Mouse (Mus musculus): ENCODE results near the gene Kcnh1. TPM values are rescaled to one million over a fixed set of nuclear protein-coding genes. Genes with fewer than 3 reads are reported as not detected.

Kcnh1 gene
- polyA plus RNA-seq, 1 experiment: not detected

DNA sequence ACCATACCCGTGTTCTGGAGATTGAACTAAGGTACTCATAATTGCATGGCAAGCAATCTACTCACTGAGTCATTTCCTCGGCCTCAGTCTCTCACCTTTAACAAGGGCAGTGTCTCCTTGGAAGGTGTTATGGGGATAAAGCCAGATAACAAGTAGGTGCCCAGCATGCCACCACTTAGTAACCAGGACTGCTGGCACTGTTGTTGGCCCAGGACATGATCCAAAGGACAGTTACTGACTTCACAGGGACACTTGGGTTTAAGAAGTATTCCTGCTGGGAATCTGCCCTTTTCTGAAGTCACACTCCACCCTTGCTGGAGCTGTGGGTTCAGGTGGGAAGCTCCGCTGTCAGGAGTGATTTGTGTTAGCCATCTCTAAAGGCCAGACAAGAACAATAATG lies 103.3 kb downstream of the Kcnh1 start:
- Histone ChIP-seq H3K4me1 (ENCODE audit: control insufficient read depth, insufficient read depth, insufficient read length, low read length) (no peaks in the 10 kb centered on the region), H3K27ac (replicated peaks; ENCODE audit: low read depth, low read length) (no peak overlapping the region), H3K4me3 (ENCODE audit: insufficient read depth, low read depth, low read length) (no peak overlapping the region)

DNA sequence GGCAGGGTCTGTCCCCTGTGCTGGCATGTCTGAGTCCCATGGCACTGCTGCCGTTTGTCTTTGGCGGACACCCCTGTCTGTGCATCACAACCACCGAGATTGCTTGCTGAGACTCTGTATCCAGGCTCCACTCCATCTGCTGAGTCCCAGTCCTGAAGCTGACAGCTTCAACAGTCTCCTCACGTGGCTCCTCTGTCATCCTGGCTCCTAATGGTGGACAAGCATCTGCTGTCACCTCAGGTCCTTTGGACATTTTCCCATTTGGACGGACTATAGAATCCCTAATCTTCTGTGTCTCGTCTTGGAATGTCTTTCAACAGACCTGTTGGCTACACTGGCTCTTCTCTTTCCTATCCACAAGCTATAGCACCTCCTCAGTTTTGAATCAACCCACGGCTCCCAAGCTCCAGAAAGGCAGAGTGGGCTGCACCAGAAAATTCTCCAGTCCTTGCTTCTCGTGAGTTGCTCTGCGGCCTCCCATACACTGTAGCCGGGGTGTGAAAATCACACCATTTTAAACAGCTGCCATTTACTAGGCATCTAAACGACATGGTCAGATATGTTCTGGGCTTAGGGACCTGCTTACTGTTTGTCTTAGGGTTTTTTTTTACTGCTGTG lies 104.8 kb downstream of the Kcnh1 start:
- H3K27ac ChIP-seq (replicated peaks; ENCODE audit: low read depth, low read length): no peak overlapping the region
- H3K4me1 ChIP-seq (ENCODE audit: control insufficient read depth, insufficient read depth, insufficient read length, low read length): no peaks in the 10 kb centered on the region
- H3K4me3 ChIP-seq (ENCODE audit: insufficient read depth, low read depth, low read length): no peak overlapping the region

DNA sequence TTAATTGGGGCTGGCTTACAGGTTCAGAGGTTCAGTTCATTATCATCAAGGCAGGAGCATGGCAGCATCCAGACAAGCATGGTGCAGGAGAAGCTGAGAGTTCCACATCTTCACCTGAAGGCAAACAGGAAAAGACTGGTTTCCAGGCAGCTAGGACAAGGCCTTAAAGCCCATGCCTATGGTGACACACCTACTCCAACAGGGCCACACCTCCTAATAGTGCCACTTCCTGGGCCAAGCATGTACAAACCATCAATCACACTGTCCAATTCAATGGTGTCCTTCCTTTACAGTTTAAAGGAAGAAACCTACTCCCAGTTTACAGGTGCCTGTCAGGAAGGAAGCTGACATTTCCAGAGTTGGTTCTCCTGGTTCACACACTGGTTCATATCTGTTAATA lies 105.3 kb downstream of the Kcnh1 start:
- no peak overlapping the region for H3K4me3 ChIP-seq (ENCODE audit: insufficient read depth, low read depth, low read length)

DNA sequence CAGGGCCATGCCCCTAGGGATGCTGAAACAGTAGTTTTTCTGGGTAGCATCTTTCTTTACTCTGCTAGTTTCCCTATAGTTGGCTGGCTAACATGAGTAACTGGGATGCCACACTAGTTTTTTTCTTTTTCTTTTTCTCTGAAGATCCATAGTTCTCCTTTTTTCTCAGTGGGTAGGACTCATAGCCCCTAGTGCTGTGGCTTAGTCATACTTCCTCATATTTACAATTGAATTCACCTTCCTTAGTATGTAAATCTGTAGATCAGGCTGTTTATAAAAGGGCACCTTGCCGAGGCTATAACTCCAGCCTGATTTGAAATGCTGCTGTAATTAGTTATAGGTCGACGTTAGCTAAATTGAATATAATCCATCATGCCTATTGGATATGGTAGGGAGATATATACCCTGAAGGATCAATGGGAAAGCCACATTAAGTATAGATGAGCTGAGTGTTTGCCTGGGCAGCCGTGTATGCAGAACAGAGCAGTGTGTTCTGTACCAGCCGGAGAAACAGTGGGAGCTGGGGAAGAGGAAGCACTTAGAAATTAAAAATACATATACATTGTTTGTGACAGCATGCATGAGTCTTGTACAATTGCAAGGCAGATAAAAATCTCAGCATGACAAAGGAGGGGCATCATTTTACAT lies 107.0 kb downstream of the Kcnh1 start:
- Histone ChIP-seq H3K4me1 (ENCODE audit: control insufficient read depth, insufficient read depth, insufficient read length, low read length) (no peaks in the 10 kb centered on the region), H3K4me3 (ENCODE audit: insufficient read depth, low read depth, low read length) (no peak overlapping the region), H3K27ac (replicated peaks; ENCODE audit: low read depth, low read length) (no peak overlapping the region)

More for the DNA sequence above, 105.3 kb downstream of the Kcnh1 start:
- H3K4me1 ChIP-seq (ENCODE audit: control insufficient read depth, insufficient read depth, insufficient read length, low read length): no peaks in the 10 kb centered on the region
- no peak overlapping the region for H3K27ac ChIP-seq (replicated peaks; ENCODE audit: low read depth, low read length)

DNA sequence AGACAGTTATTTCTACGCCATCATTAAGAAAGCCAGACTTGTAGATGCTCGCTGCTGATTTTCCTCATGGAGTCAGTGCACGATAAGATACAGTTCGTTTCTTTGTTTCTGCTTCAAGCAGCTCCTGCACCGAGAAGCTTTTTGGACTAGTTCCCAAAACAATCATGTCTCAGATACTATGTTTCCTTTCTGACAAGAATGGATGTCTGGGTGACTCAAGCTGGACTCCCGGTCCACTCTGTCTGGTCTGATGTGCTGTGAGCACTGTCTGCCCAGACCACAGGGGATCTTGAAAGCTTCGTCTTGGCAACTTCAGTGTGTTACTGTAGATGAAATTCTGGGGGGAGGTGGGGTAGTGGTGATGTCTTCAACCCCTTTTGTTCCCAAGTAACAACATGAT lies 109.8 kb downstream of the Kcnh1 start:
- Histone ChIP-seq H3K27ac (replicated peaks; ENCODE audit: low read depth, low read length) (no peak overlapping the region), H3K4me3 (ENCODE audit: insufficient read depth, low read depth, low read length) (no peak overlapping the region), H3K4me1 (ENCODE audit: control insufficient read depth, insufficient read depth, insufficient read length, low read length) (no peaks in the 10 kb centered on the region)

DNA sequence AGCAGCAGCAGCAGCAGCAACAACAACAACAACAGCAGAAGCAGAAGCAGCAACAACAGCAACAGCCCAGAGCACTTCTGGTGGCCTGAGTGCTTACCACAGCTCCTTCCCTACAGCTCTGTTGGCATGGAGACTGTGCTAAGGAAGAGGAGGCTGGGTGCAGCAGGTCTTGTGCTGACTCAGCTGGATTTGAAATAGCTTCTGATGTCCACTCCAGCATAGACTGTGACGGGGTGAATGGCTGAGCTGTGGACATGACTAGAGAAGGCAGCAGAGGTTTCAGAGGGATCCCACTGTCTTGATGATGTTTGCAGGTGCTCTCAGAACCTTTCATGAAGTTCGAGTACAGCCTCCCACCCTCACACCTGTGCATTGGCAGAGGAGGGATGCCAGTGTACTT lies 113.0 kb downstream of the Kcnh1 start:
- H3K27ac ChIP-seq (replicated peaks; ENCODE audit: low read depth, low read length): no peak overlapping the region
- H3K4me3 ChIP-seq (ENCODE audit: insufficient read depth, low read depth, low read length): no peak overlapping the region
- H3K4me1 ChIP-seq (ENCODE audit: control insufficient read depth, insufficient read depth, insufficient read length, low read length): no peaks in the 10 kb centered on the region

DNA sequence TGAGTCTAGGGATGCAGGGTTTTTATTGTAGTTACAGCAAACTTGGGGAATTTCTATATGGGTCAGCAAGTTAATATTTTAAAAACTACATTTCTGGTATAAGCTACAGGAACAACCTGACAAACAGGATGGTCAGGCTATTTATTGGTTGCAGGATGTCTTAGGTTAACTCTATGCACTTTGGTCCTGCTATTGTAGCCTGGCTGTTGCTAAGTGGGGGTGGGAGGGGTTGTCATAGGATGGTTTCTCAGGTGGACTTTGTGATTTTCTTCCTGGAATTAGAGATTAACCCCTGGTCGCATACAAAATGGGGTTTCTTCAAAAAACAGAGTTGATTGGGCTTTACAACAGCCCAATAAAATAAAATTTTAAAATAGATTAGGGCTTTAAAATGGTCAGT lies 114.6 kb downstream of the Kcnh1 start:
- Histone ChIP-seq H3K27ac (replicated peaks; ENCODE audit: low read depth, low read length) (no peak overlapping the region), H3K4me3 (ENCODE audit: insufficient read depth, low read depth, low read length) (no peak overlapping the region), H3K4me1 (ENCODE audit: control insufficient read depth, insufficient read depth, insufficient read length, low read length) (no peaks in the 10 kb centered on the region)

DNA sequence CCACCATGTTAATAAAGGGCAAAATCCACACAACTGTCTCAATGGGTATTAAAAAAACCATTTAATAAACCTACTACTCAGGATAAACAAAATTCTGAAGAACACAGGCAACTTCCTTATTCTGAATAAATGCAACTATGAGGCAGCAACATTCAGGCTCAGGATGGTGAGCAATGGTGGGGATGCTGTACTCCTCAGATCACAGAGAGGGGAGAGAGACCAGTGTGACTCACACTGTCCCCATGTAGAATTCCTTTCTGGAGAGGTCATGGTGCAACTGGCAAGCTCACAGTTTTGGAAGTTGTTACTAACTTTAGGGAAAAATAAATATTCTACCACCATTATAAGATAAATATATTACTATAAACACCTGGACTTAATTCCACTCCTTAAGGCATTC lies 116.5 kb downstream of the Kcnh1 start:
- Histone ChIP-seq H3K4me1 (ENCODE audit: control insufficient read depth, insufficient read depth, insufficient read length, low read length) (no peaks in the 10 kb centered on the region), H3K27ac (replicated peaks; ENCODE audit: low read depth, low read length) (no peak overlapping the region), H3K4me3 (ENCODE audit: insufficient read depth, low read depth, low read length) (no peak overlapping the region)

DNA sequence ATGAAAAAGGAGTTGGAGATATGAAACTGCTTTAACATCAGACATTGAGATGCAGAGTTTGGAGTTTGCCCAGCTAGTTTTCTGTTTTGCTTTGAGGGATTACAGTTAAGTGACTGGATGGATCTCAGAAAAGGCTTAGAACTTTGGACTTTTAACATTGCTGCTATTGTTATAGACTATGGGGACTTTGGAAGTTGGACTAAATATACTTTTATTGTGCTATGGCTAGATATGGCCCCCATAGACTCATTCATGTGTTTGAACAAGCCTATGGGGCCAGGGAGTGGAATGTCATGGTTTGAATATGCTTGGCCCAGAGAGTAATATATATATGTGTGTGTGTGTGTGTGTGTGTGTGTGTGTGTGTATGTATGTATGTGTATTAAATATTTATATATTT lies 120.7 kb downstream of the Kcnh1 start:
- H3K4me3 ChIP-seq (ENCODE audit: insufficient read depth, low read depth, low read length): no peak overlapping the region
- H3K27ac ChIP-seq (replicated peaks; ENCODE audit: low read depth, low read length): no peak overlapping the region
- no peaks in the 10 kb centered on the region for H3K4me1 ChIP-seq (ENCODE audit: control insufficient read depth, insufficient read depth, insufficient read length, low read length)

DNA sequence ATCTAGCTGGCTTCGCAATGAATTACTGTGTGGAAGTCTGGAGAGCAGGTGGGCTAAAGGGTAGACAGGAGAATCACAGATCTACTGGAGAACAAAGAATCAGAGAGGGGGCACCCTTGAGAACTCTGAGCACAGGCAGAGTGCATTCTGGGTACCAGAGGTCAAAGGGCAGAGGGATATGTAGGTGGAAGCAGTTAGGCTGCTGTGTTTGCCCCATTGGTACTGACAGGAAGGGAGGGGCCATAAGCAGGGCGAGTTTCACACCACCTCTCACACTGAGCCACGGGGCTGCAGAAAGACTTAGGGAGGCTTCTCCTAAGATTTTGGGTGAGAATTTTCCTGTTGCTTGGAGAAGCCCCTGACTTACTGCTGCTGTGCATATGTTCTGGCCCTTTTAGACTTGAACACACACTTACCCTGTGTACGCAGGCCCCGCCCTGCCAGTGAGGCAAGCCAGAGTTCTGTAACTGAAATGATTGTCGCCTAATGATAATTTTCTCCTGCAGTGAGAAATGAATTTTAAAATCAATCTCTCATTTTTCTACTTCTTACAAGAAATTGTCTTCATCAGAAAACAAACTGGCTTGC lies 121.4 kb downstream of the Kcnh1 start:
- Histone ChIP-seq H3K4me1 (ENCODE audit: control insufficient read depth, insufficient read depth, insufficient read length, low read length) (no peaks in the 10 kb centered on the region), H3K27ac (replicated peaks; ENCODE audit: low read depth, low read length) (no peak overlapping the region), H3K4me3 (ENCODE audit: insufficient read depth, low read depth, low read length) (no peak overlapping the region)

DNA sequence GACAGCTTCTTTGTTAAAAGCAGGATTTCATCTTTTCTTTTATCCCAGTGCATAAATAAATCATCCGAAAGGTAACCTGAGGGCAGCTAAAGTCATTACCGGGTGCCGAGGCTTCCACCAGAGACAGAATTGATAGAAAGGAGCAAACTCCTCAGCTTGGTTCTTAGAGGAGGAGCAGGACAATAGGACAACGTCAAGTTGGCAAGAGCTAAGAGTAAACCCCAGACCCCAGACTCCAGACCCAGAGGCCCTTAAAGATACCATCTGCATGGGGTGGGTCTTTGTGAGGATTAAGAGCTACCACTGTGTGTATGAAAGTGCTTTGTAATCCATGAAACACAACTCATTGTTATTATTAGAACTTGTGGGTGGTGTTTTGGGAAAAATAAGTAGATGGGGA lies 121.9 kb downstream of the Kcnh1 start:
- Histone ChIP-seq H3K4me1 (ENCODE audit: control insufficient read depth, insufficient read depth, insufficient read length, low read length) (no peaks in the 10 kb centered on the region), H3K27ac (replicated peaks; ENCODE audit: low read depth, low read length) (no peak overlapping the region), H3K4me3 (ENCODE audit: insufficient read depth, low read depth, low read length) (no peak overlapping the region)

DNA sequence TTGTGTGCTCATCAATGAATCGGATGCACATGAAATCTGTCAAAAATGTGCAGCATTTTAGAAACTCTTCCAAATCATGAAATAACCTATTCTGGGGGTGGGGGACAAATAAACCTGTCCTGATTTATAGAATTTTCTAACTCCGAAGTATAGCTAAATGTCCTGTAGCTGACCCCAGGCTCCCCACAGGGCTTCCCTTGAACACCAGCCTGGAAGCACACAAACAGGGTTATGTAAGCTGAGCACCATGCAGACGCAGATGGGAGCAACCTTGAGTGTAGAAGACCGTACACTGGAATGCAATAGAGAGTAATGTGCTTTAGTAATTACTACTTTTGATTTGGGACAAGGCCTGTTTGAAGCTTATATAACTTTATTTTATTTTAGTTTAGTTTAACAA lies 122.4 kb downstream of the Kcnh1 start:
- no peak overlapping the region for H3K27ac ChIP-seq (replicated peaks; ENCODE audit: low read depth, low read length)
- no peaks in the 10 kb centered on the region for H3K4me1 ChIP-seq (ENCODE audit: control insufficient read depth, insufficient read depth, insufficient read length, low read length)
- H3K4me3 ChIP-seq (ENCODE audit: insufficient read depth, low read depth, low read length): no peak overlapping the region

DNA sequence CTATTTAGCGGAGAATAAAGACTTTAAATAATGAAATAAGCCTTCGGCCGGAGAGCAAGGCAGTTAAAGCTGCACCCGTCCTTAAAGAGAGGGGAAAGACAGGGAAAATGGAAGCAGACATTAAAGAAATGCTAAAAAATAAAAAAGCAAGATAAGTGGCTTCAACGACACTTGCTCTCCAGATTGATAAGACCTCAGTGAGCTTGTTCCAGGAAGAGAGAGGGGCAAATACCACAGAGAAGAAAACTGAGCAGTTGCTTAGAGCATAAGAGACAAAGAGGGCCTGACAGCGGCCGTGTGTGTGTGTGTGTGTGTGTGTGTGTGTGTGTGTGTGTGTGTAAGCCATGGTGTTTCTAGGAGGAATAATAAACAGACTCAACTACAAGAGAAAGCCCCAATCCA lies 123.0 kb downstream of the Kcnh1 start:
- Histone ChIP-seq H3K27ac (replicated peaks; ENCODE audit: low read depth, low read length) (no peak overlapping the region), H3K4me1 (ENCODE audit: control insufficient read depth, insufficient read depth, insufficient read length, low read length) (no peaks in the 10 kb centered on the region), H3K4me3 (ENCODE audit: insufficient read depth, low read depth, low read length) (no peak overlapping the region)

DNA sequence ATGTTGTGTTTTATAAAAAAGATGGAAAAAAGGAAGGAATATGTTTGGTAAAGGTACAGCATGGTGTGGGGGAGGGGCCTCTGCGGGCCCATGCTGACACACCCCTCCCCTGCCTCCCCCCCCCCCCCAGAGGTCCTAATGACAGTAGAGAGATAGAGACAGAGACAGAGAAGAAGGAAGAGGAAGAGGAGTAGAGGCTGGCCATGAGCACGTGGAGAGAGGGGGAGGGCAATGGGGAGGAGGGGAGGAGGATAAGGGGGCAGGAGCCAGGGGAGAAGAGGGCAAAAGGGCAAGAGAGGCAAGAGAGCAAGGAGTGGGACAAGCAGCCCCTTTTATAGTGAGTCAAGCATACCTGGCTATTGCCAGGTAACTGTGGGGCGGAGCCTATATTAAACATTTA lies 123.5 kb downstream of the Kcnh1 start:
- Histone ChIP-seq H3K27ac (replicated peaks; ENCODE audit: low read depth, low read length) (no peak overlapping the region), H3K4me1 (ENCODE audit: control insufficient read depth, insufficient read depth, insufficient read length, low read length) (no peaks in the 10 kb centered on the region), H3K4me3 (ENCODE audit: insufficient read depth, low read depth, low read length) (no peak overlapping the region)

DNA sequence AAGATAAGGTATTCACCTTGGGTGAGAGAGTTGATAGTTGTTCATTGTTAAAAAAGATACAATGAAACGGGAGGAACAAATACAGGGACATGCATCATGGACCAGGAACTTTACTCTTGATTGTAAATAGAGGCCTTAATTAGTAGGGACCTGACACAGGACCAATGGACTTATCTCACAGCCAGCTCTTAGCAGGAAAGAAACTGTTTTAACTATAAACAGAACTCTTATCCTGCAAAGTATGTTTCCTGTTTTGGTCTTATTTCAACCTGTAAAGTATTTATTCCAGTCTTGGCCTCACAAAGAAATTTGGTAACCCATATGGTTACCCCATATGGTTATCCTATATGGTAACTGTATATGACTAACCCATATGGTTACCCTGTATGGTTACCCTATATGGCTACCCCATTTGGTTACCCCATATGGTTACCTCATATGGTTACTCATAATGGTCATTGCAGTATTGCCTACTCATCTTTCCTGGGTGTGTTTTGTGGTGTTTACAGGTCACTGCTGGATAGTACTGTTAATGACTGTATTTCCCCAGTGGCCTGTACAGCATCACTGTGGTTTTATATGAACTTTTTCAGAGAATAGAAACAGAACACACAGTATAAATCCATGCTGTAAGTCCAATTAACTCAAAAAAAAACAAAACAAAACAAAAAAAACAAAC lies 125.0 kb downstream of the Kcnh1 start:
- no peaks in the 10 kb centered on the region for H3K4me1 ChIP-seq (ENCODE audit: control insufficient read depth, insufficient read depth, insufficient read length, low read length)
- no peak overlapping the region for H3K4me3 ChIP-seq (ENCODE audit: insufficient read depth, low read depth, low read length)
- H3K27ac ChIP-seq (replicated peaks; ENCODE audit: low read depth, low read length): no peak overlapping the region

DNA sequence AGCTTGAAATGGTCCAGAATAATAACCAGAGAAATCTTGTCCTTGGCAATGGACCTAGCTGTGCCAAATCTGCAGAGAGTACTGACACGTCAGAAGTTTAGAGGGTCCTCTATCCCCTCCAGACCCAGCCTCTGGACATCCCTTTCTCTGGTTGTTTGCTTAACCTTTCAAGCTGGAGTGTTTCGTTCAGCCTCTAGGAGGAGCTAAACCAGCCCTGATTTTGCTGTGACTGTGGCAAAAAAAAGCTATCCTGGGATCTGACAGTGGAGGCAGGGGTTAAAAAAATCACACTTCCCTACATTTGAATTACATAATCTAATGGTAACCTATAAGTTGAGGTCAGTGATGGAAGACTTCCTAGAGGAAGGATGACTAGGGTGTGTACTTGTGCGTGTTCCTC lies 133.6 kb downstream of the Kcnh1 start:
- Histone ChIP-seq H3K4me3 (ENCODE audit: insufficient read depth, low read depth, low read length) (no peak overlapping the region), H3K4me1 (ENCODE audit: control insufficient read depth, insufficient read depth, insufficient read length, low read length) (no peaks in the 10 kb centered on the region)

More for the DNA sequence above, 133.6 kb downstream of the Kcnh1 start:
- no peak overlapping the region for H3K27ac ChIP-seq (replicated peaks; ENCODE audit: low read depth, low read length)

All from brown adipose tissue, adult 24 weeks (tissue).